ENCODE assay signal across 10 mouse cellular contexts in genomic region chr12:25160990-25161843, GRCm38 (mm10).
DNase-seq lines count a peak whose midpoint lies in the region; ATAC-seq lines count a peak whose summit lies in the region.
"Had no signal": no experiment of that assay in that cellular context is flagged by ENCODE, and none has a peak within 500 bp of the region (broad histone marks: within the 10 kb centered on the region; RNA-seq: fewer than 3 reads in every experiment).

No protein-coding gene starts in this region.

- H3K27ac ChIP-seq in hindbrain, embryonic 16.5 days (ENCODE audit: low read depth, low read length), result peak overlapping the region; percentile 32; the same call in 1 of the 2 replicates
- no peak overlapping the region for H3K27ac ChIP-seq in hindbrain, embryonic 14.5 days
- H3K27ac ChIP-seq: limb, embryonic 12.5 days had no signal

- no peak overlapping the region for H3K9ac ChIP-seq in hindbrain, embryonic 16.5 days (ENCODE audit: low read depth, low read length)
- H3K9ac ChIP-seq in hindbrain, embryonic 14.5 days, result no peak overlapping the region
- H3K9ac ChIP-seq: limb, embryonic 12.5 days had no signal

- H3K4me2 ChIP-seq in hindbrain, embryonic 16.5 days (ENCODE audit: low read length), result no peak overlapping the region
- H3K4me2 ChIP-seq in hindbrain, embryonic 14.5 days (replicated peaks), result no peak overlapping the region
- H3K4me2 ChIP-seq: limb, embryonic 12.5 days had no signal

- DNase-seq in hindbrain, embryonic 14.5 days (ENCODE audit: low spot score), result no peak
- peak; percentile 25 for DNase-seq in thymus, postnatal 4 days
- no peak for DNase-seq in thymus, postnatal 25 days
- DNase-seq in kidney, postnatal 10 days, result peak; percentile 49
- DNase-seq in adipocyte (ENCODE audit: low spot score), result no peak
- DNase-seq in ovary, adult 18-20 months (ENCODE audit: low spot score), result no peak
- no peak for DNase-seq in lung, postnatal 14 days
- DNase-seq: adrenal gland, postnatal 25 days had no signal

- no peaks in the 10 kb centered on the region for H3K4me1 ChIP-seq in hindbrain, embryonic 16.5 days (ENCODE audit: control insufficient read depth, insufficient read depth, low read depth, low read length)
- H3K4me1 ChIP-seq in hindbrain, embryonic 14.5 days (replicated peaks; ENCODE audit: control insufficient read depth, insufficient read depth, low read length), result peaks cover 8% of the 10 kb centered on the region

- H3K9me3 ChIP-seq in hindbrain, embryonic 16.5 days (ENCODE audit: control insufficient read depth, low read length), result no peaks in the 10 kb centered on the region
- H3K9me3 ChIP-seq in hindbrain, embryonic 14.5 days (ENCODE audit: control insufficient read depth, low read length), result no peaks in the 10 kb centered on the region
- H3K9me3 ChIP-seq: limb, embryonic 12.5 days had no signal

- peak; percentile 38 for ATAC-seq in hindbrain, embryonic 16.5 days
- ATAC-seq in hindbrain, embryonic 14.5 days (ENCODE audit: low FRiP score), result no peak

- no peaks in the 10 kb centered on the region for H3K36me3 ChIP-seq in hindbrain, embryonic 16.5 days (ENCODE audit: control insufficient read depth, insufficient read depth, low read length)
- no peaks in the 10 kb centered on the region for H3K36me3 ChIP-seq in hindbrain, embryonic 14.5 days (replicated peaks; ENCODE audit: control insufficient read depth, insufficient read depth)
- H3K36me3 ChIP-seq: limb, embryonic 12.5 days had no signal

- no peak overlapping the region for H3K4me3 ChIP-seq in hindbrain, embryonic 16.5 days (ENCODE audit: low read length)
- H3K4me3 ChIP-seq in hindbrain, embryonic 14.5 days (replicated peaks; ENCODE audit: low read length), result no peak overlapping the region
- H3K4me3 ChIP-seq: limb, embryonic 12.5 days had no signal

- H3K27me3 ChIP-seq in hindbrain, embryonic 16.5 days (replicated peaks; ENCODE audit: control insufficient read depth, insufficient read depth, low read length), result no peaks in the 10 kb centered on the region
- no peaks in the 10 kb centered on the region for H3K27me3 ChIP-seq in hindbrain, embryonic 14.5 days (ENCODE audit: control insufficient read depth, insufficient read depth, low read length)
- H3K27me3 ChIP-seq: limb, embryonic 12.5 days had no signal

- WGBS in hindbrain, embryonic 16.5 days, result 48% methylated on average over 15 of the region's 15 CpGs
- WGBS in hindbrain, embryonic 14.5 days, result 61% methylated on average over 15 of the region's 15 CpGs

Comparison
In these comparisons a context has a peak if more than half of its experiments do, and no peak if none do; other contexts are left out.
1. DNase-seq: peak in thymus, postnatal 4 days (single experiment) and kidney, postnatal 10 days (single experiment); none in hindbrain, embryonic 14.5 days (single experiment), thymus, postnatal 25 days (single experiment), adipocyte (single experiment), ovary, adult 18-20 months (single experiment) and lung, postnatal 14 days (single experiment).